Mouse (Mus musculus): ENCODE measurements around the gene Spag5.

- TF ChIP-seq EP300 (IDR thresholded peaks at IDR 0.05; ENCODE audit: low read depth) = no peak
- no peak for TF ChIP-seq CTCF (IDR thresholded peaks at IDR 0.05; ENCODE audit: low read depth)
These were observed 35.7 kb downstream of the Spag5 start for GRCm38 (mm10) chr11:78337040-78337439.
